Mouse (Mus musculus) adrenal gland, postnatal 14 days (tissue): ENCODE measurements around the gene Lgals7. TPM values are rescaled to one million over a fixed set of nuclear protein-coding genes. Genes with fewer than 3 reads are reported as not detected.

Source experiments
- total RNA-seq: library from RNA; stranded (reverse); gene quantifications from 2 replicates; pipeline ENCODE4 v1.2.3, GENCODE M21; 2021

Lgals7 gene
- total RNA-seq, 1 experiment from 2014 or later: 1.1 TPM

Other genes starting within 250 kb of the Lgals7 start
- not detected in 2 replicates for gene Acp7, start 232.5 kb upstream of the Lgals7 start, total RNA-seq
- 0.63 and 2.6 TPM in 2 replicates for gene Fbxo27, start 171.0 kb upstream of the Lgals7 start, total RNA-seq
- gene Fbxo17, start 147.0 kb upstream of the Lgals7 start, total RNA-seq: 2.3 and 4.4 TPM in 2 replicates
- 82.1 and 82.9 TPM in 2 replicates for gene Mrps12, start 122.0 kb upstream of the Lgals7 start, total RNA-seq
- 17.6 and 18.9 TPM in 2 replicates for gene Sars2, start 121.9 kb upstream of the Lgals7 start, total RNA-seq
- gene Ccer2, start 107.7 kb upstream of the Lgals7 start, total RNA-seq: not detected in 2 replicates
- 66.5 and 78.3 TPM in 2 replicates for gene Sirt2, start 97.1 kb upstream of the Lgals7 start, total RNA-seq
- 38.5 and 43.0 TPM in 2 replicates for gene Nfkbib, start 96.3 kb upstream of the Lgals7 start, total RNA-seq
- 3.1 and 7.3 TPM in 2 replicates for gene Rinl, start 74.9 kb upstream of the Lgals7 start, total RNA-seq
- gene Hnrnpl, start 55.3 kb upstream of the Lgals7 start, total RNA-seq: 423 and 480 TPM in 2 replicates
- 1,138 and 1,196 TPM in 2 replicates for gene Ech1, start 38.6 kb upstream of the Lgals7 start, total RNA-seq
- gene Lgals4, start 30.0 kb upstream of the Lgals7 start, total RNA-seq: 18.7 and 32.4 TPM in 2 replicates
- 0.19 and 0.60 TPM in 2 replicates for gene Capn12, start 17.6 kb downstream of the Lgals7 start, total RNA-seq
- gene Actn4, start 98.5 kb downstream of the Lgals7 start, total RNA-seq: 271 and 282 TPM in 2 replicates
- gene Eif3k, start 118.0 kb downstream of the Lgals7 start, total RNA-seq: 233 and 240 TPM in 2 replicates
- 1.8 and 7.9 TPM in 2 replicates for gene Map4k1, start 118.2 kb downstream of the Lgals7 start, total RNA-seq